Mouse (Mus musculus): ENCODE measurements at regions not wholly inside any gene's neighbourhood (a gene's known extent, or its start where the extent isn't known, plus 50 kb on each side); places are given as distances from the start of the nearest gene placed in this dataset.

GRCm38 (mm10) chr10:21675786-21676185 is 82.8 kb downstream of the 1700020N01Rik start:
- TF ChIP-seq POLR2A (IDR thresholded peaks at IDR 0.05; ENCODE audit: insufficient read length, low read depth) (no peak), TCF12 (IDR thresholded peaks at IDR 0.05; ENCODE audit: insufficient read depth, poor library complexity, severe bottlenecking) (no peak), MAX (IDR thresholded peaks at IDR 0.05; ENCODE audit: low read depth) (no peak), USF1 (IDR thresholded peaks at IDR 0.05; ENCODE audit: low read depth) (no peak), E2F4 (IDR thresholded peaks at IDR 0.05; ENCODE audit: insufficient read depth) (no peak), MYOD1 (IDR thresholded peaks at IDR 0.05; ENCODE audit: control insufficient read depth in 1 of 3, insufficient read length in 2 of 3, low read depth in 2 of 3) (no peak), POLR2AphosphoS2 (IDR thresholded peaks at IDR 0.05; ENCODE audit: insufficient read length, low read depth) (no peak), CEBPB (IDR thresholded peaks at IDR 0.05; ENCODE audit: insufficient read depth, poor library complexity, severe bottlenecking) (no peak), TCF3 (IDR thresholded peaks at IDR 0.05; ENCODE audit: insufficient read length, low read depth) (no peak)
